Mouse (Mus musculus): ENCODE measurements around the gene Pan3. TPM values are rescaled to one million over a fixed set of nuclear protein-coding genes. Genes with fewer than 3 reads are reported as not detected.

The Pan3 gene
- total and polyA plus RNA-seq, 3 experiments = 20.0 to 30.5 (median 27.3) TPM

- Histone ChIP-seq H3K9ac (ENCODE audit: low read depth, low read length) (no peak overlapping the region), H3K27me3 (ENCODE audit: control insufficient read depth, insufficient read depth, low read length) (no peaks in the 10 kb centered on the region), H3K36me3 (ENCODE audit: control insufficient read depth, insufficient read depth, low read length) (no peaks in the 10 kb centered on the region), H3K4me1 (ENCODE audit: control insufficient read depth, insufficient read depth, low read length) (no peaks in the 10 kb centered on the region), H3K27ac (no peak overlapping the region), H3K4me3 (no peak overlapping the region), H3K79me2 (replicated peaks; ENCODE audit: control insufficient read depth, insufficient read depth, low read length) (no peaks in the 10 kb centered on the region)
- intact Hi-C loops (cut with DNase I) = no loop called here
- TF ChIP-seq EP300 (IDR thresholded peaks at IDR 0.05; ENCODE audit: insufficient read depth, low read depth, low read length) (no peak), POLR2A (IDR thresholded peaks at IDR 0.05; ENCODE audit: insufficient read depth, low read depth, low read length) (no peak), CTCF (IDR thresholded peaks at IDR 0.05) (peak; percentile 13; the same call in 1 of the 2 replicates)
- no peak for DNase-seq
- WGBS = 60% methylated on average over 7 of the region's 7 CpGs
These were observed 136.4 kb downstream of the Pan3 start for GRCm38 (mm10) chr5:147566335-147566734.

- WGBS = 68% methylated on average over 7 of the region's 7 CpGs
- no peak for TF ChIP-seq CTCF (IDR thresholded peaks at IDR 0.05)
- TF ChIP-seq EP300 (IDR thresholded peaks at IDR 0.05; ENCODE audit: insufficient read depth, low read depth, low read length) = no peak
- no peak for TF ChIP-seq POLR2A (IDR thresholded peaks at IDR 0.05; ENCODE audit: insufficient read depth, low read depth, low read length)
- peaks cover 7% of the 10 kb centered on the region for H3K4me1 ChIP-seq (ENCODE audit: control insufficient read depth, insufficient read depth, low read length)
- H3K4me3 ChIP-seq = no peak overlapping the region
- H3K27me3 ChIP-seq (ENCODE audit: control insufficient read depth, insufficient read depth, low read length) = no peaks in the 10 kb centered on the region
- no peak for DNase-seq
- H3K79me2 ChIP-seq (replicated peaks; ENCODE audit: control insufficient read depth, insufficient read depth, low read length) = no peaks in the 10 kb centered on the region
- no peak overlapping the region for H3K9ac ChIP-seq (ENCODE audit: low read depth, low read length)
- H3K36me3 ChIP-seq (ENCODE audit: control insufficient read depth, insufficient read depth, low read length) = peaks cover 2% of the 10 kb centered on the region; the same call in 1 of the 2 replicates
- H3K27ac ChIP-seq = no peak overlapping the region
- intact Hi-C loops (cut with DNase I) = no loop called here
These were observed 142.7 kb downstream of the Pan3 start for GRCm38 (mm10) chr5:147572695-147573094.

- TF ChIP-seq CTCF (IDR thresholded peaks at IDR 0.05) = no peak
- no peak for TF ChIP-seq POLR2A (IDR thresholded peaks at IDR 0.05; ENCODE audit: insufficient read depth, low read depth, low read length)
- no peak for TF ChIP-seq EP300 (IDR thresholded peaks at IDR 0.05; ENCODE audit: insufficient read depth, low read depth, low read length)
- Histone ChIP-seq H3K27ac (no peak overlapping the region), H3K4me3 (no peak overlapping the region), H3K36me3 (ENCODE audit: control insufficient read depth, insufficient read depth, low read length) (peaks cover 2% of the 10 kb centered on the region; the same call in 1 of the 2 replicates), H3K27me3 (ENCODE audit: control insufficient read depth, insufficient read depth, low read length) (no peaks in the 10 kb centered on the region), H3K9ac (ENCODE audit: low read depth, low read length) (no peak overlapping the region), H3K79me2 (replicated peaks; ENCODE audit: control insufficient read depth, insufficient read depth, low read length) (no peaks in the 10 kb centered on the region), H3K4me1 (ENCODE audit: control insufficient read depth, insufficient read depth, low read length) (peaks cover 8% of the 10 kb centered on the region)
- intact Hi-C loops (cut with DNase I) = no loop called here
- DNase-seq = no peak
- 63% methylated on average over 1 of the region's 1 CpGs for WGBS
These were observed 143.6 kb downstream of the Pan3 start for GRCm38 (mm10) chr5:147573555-147573954.

- peak; percentile 30 for TF ChIP-seq CTCF (IDR thresholded peaks at IDR 0.05)
- TF ChIP-seq POLR2A (IDR thresholded peaks at IDR 0.05; ENCODE audit: insufficient read depth, low read depth, low read length) = peak; percentile 21; the same call in 1 of the 2 replicates
- TF ChIP-seq EP300 (IDR thresholded peaks at IDR 0.05; ENCODE audit: insufficient read depth, low read depth, low read length) = peak; percentile 65; the same call in 1 of the 2 replicates
- Histone ChIP-seq H3K27me3 (ENCODE audit: control insufficient read depth, insufficient read depth, low read length) (no peaks in the 10 kb centered on the region), H3K27ac (no peak overlapping the region), H3K36me3 (ENCODE audit: control insufficient read depth, insufficient read depth, low read length) (peaks cover 6% of the 10 kb centered on the region), H3K9ac (ENCODE audit: low read depth, low read length) (no peak overlapping the region), H3K4me1 (ENCODE audit: control insufficient read depth, insufficient read depth, low read length) (peaks cover 14% of the 10 kb centered on the region), H3K79me2 (replicated peaks; ENCODE audit: control insufficient read depth, insufficient read depth, low read length) (no peaks in the 10 kb centered on the region), H3K4me3 (no peak overlapping the region)
- intact Hi-C loops (cut with DNase I) = no loop called here
- DNase-seq = peak; percentile 60 to 68
- WGBS = 21% methylated on average over 8 of the region's 8 CpGs
These were observed 144.6 kb downstream of the Pan3 start for GRCm38 (mm10) chr5:147574517-147574916.

- H3K36me3 ChIP-seq (ENCODE audit: control insufficient read depth, insufficient read depth, low read length) = peaks cover 8% of the 10 kb centered on the region
- H3K9ac ChIP-seq (ENCODE audit: low read depth, low read length) = no peak overlapping the region
- no peak overlapping the region; the same call in 1 of the 2 replicates for H3K27ac ChIP-seq
- no peak overlapping the region for H3K4me3 ChIP-seq
- no peak for DNase-seq
- peaks cover 17% of the 10 kb centered on the region for H3K4me1 ChIP-seq (ENCODE audit: control insufficient read depth, insufficient read depth, low read length)
- WGBS = 36% methylated on average over 6 of the region's 6 CpGs
- intact Hi-C loops (cut with DNase I) = no loop called here
- H3K27me3 ChIP-seq (ENCODE audit: control insufficient read depth, insufficient read depth, low read length) = no peaks in the 10 kb centered on the region
- no peaks in the 10 kb centered on the region for H3K79me2 ChIP-seq (replicated peaks; ENCODE audit: control insufficient read depth, insufficient read depth, low read length)
- no peak for TF ChIP-seq POLR2A (IDR thresholded peaks at IDR 0.05; ENCODE audit: insufficient read depth, low read depth, low read length)
- no peak for TF ChIP-seq CTCF (IDR thresholded peaks at IDR 0.05)
- TF ChIP-seq EP300 (IDR thresholded peaks at IDR 0.05; ENCODE audit: insufficient read depth, low read depth, low read length) = no peak
These were observed 147.0 kb downstream of the Pan3 start for GRCm38 (mm10) chr5:147577003-147577402.

- DNase-seq = no peak
- Histone ChIP-seq H3K27me3 (ENCODE audit: control insufficient read depth, insufficient read depth, low read length) (no peaks in the 10 kb centered on the region), H3K4me3 (no peak overlapping the region), H3K4me1 (ENCODE audit: control insufficient read depth, insufficient read depth, low read length) (peaks cover 19% of the 10 kb centered on the region), H3K9ac (ENCODE audit: low read depth, low read length) (no peak overlapping the region), H3K79me2 (replicated peaks; ENCODE audit: control insufficient read depth, insufficient read depth, low read length) (no peaks in the 10 kb centered on the region), H3K27ac (peak overlapping the region; percentile 85), H3K36me3 (ENCODE audit: control insufficient read depth, insufficient read depth, low read length) (peaks cover 8% of the 10 kb centered on the region)
- TF ChIP-seq POLR2A (IDR thresholded peaks at IDR 0.05; ENCODE audit: insufficient read depth, low read depth, low read length) (no peak), CTCF (IDR thresholded peaks at IDR 0.05) (peak; percentile 50)
- WGBS = 82% methylated on average over 7 of the region's 7 CpGs
- intact Hi-C loops (cut with DNase I) = no loop called here
These were observed 149.2 kb downstream of the Pan3 start for GRCm38 (mm10) chr5:147579148-147579547.

Data from heart, adult 2 months (tissue).